Mouse (Mus musculus): ENCODE data around the gene Pkp3. TPM values are rescaled to one million over a fixed set of nuclear protein-coding genes. Genes with fewer than 3 reads are reported as not detected.

Gene Pkp3
- total RNA-seq, 2 experiments from 2014 or later, result not detected

DNA sequence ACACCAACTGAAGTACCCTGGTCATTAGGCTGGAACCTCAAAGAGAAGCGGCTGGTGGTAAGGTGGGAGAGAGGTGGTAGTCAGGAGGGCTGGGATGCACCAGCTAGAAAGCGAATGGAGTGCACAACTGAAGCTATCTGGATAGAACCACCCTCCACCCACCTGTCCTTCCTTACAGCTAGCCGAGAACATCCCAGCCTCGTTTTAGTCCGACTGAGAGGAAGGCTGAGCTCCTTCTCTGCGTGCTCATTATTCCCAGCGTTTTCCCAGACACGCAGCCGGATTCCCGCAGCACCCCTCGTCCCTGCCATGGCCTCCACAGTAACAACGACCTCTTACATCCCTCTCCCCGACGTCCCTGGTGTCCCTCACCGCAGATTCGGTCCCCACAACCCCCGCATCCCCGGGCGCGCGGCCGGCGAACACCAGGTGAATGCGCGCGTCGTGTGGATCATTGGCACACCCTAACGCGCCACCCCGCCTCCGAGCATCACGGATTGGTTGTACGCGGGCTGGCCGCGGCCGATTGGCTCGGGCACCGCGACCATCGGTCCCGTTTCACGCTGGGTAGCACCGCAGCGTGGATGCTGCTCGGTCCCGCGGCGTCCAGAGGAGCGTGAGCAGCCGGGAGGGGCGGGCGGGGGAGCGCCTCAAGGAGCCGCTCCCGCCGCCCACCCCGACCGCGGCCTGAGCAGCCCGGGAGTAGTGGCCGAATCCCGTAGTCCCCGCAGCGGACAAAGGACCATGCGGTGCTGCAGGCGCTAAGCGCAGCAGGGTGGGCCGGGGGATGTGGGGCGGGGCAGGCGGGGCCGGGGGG, 17.4 kb upstream of the Pkp3 start, which contains the start of gene B4galnt4:
Gene B4galnt4, plus strand, starts transcription at position 679 of the 817 bp plus-strand sequence.
- H3K27ac ChIP-seq, result no peak within 1 kb of the TSS
- H3K4me3 ChIP-seq, result peak within 1 kb of the TSS; percentile 70
- TF ChIP-seq CTCF (IDR thresholded peaks at IDR 0.05), result no peak
- peak; percentile 76 for DNase-seq
- intact Hi-C loops (cut with DNase I), result no loop called here

DNA sequence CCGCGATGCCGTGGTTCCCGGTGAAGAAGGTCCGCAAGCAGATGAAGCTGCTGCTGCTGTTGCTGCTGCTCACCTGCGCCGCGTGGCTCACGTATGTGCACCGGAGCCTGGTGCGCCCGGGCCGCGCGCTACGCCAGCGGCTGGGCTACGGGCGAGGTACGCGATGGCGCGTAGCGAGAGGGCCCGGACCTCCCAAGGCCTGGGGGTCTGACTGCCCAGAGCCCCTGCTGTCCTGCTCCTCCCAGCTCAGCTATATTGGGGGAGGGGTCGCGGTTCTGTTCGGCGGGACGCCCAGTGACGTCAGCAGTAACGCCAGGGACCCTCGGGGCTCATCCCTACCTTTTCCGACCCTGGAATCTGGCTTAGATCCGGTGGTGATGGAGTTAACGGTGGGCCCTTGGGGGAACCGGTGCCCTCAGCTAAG, 16.7 kb upstream of the Pkp3 start:
- TF ChIP-seq CTCF (IDR thresholded peaks at IDR 0.05), result no peak
- Histone ChIP-seq H3K27ac (no peak overlapping the region), H3K4me3 (peak overlapping the region; percentile 70)
- DNase-seq, result no peak
- intact Hi-C loops (cut with DNase I), result no loop called here

- DNase-seq, result no peak
- no peak overlapping the region for H3K27ac ChIP-seq
- no peak overlapping the region for H3K4me3 ChIP-seq
- intact Hi-C loops (cut with DNase I), result no loop called here
- no peak for TF ChIP-seq CTCF (IDR thresholded peaks at IDR 0.05)
Measured at GRCm38 (mm10) chr7:141062525-141062924, 15.5 kb upstream of the Pkp3 start.

GRCm38 (mm10) chr7:141063353-141063752, 14.7 kb upstream of the Pkp3 start:
- Histone ChIP-seq H3K27ac (no peak overlapping the region), H3K4me3 (no peak overlapping the region)
- no peak for DNase-seq
- intact Hi-C loops (cut with DNase I), result no loop called here
- no peak for TF ChIP-seq CTCF (IDR thresholded peaks at IDR 0.05)

GRCm38 (mm10) chr7:141064175-141064574, 13.8 kb upstream of the Pkp3 start:
- Histone ChIP-seq H3K27ac (no peak overlapping the region), H3K4me3 (no peak overlapping the region)
- TF ChIP-seq CTCF (IDR thresholded peaks at IDR 0.05), result no peak
- intact Hi-C loops (cut with DNase I), result no loop called here
- no peak for DNase-seq

DNA sequence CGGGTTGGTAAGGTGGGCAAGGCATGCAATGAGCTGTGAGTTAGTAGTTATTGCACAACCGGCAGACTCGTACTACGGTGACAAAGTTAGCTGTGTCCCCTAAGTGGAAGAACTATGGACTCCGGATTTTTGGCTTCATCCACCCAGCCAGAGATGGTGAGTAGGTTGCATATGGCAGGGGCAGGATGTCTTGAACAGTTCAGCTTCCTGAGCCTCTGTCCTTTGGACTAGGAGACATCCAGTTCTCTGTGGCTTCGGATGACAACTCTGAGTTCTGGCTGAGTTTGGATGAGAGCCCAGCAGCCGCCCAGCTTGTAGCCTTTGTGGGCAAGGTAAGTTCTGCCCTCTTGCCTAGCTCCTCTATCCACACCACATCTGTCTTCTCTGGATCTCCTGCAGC, 13.4 kb upstream of the Pkp3 start:
- intact Hi-C loops (cut with DNase I), result no loop called here

GRCm38 (mm10) chr7:141068351-141068750, 9.7 kb upstream of the Pkp3 start:
- intact Hi-C loops (cut with DNase I), result no loop called here
- no peak overlapping the region for H3K27ac ChIP-seq
- no peak overlapping the region for H3K4me3 ChIP-seq
- TF ChIP-seq CTCF (IDR thresholded peaks at IDR 0.05), result no peak
- DNase-seq, result no peak

More for the DNA sequence above, 13.4 kb upstream of the Pkp3 start:
- DNase-seq, result no peak
- H3K27ac ChIP-seq, result no peak overlapping the region
- no peak for TF ChIP-seq CTCF (IDR thresholded peaks at IDR 0.05)
- no peak overlapping the region for H3K4me3 ChIP-seq

DNA sequence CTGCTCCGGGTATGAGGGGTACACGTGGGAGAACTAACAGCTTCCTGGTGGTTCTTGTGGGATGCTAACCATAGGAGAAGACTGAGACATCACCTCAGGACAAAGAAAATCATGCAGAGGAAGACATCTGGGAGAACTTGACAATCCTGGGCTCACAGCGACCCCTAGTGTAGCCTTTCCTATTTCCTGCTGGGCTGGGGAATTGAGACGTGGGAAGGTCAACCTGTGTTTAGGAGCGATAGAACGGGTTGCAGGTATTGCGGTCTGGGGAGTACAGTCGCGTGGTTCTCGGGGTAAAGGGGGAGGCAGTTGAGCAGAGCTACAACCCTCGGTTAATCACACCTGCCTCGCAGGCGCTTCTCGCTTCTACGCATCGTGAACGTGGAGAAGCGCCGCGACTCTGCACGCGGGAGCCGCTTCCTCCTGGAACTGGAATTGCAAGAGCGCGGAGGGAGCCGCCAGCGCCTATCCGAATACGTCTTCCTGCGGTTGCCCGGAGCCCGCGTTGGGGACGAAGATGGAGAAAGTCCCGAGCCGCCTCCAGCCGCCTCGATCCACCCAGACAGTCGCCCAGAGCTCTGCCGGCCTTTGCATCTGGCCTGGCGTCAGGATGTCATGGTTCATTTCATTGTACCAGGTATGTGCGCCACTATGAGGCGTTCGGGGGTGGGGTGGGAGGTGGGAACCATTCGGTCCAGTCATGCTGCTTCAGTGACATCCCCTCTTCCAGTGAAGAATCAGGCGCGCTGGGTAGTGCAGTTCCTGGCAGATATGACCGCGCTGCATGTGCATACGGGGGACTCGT, 7.8 kb upstream of the Pkp3 start:
- Histone ChIP-seq H3K27ac (no peak overlapping the region), H3K4me3 (peak overlapping the region; percentile 61)
- TF ChIP-seq CTCF (IDR thresholded peaks at IDR 0.05), result peak; percentile 74
- DNase-seq, result peak; percentile 70
- intact Hi-C loops (cut with DNase I), result loop anchor here (5.0 kb wide), 1 partner anchor 107 kb away; no protein-coding TSS in a partner anchor

GRCm38 (mm10) chr7:141072017-141072745, 5.8 kb upstream of the Pkp3 start:
- no peak overlapping the region for H3K4me3 ChIP-seq
- DNase-seq, result no peak
- H3K27ac ChIP-seq, result no peak overlapping the region
- intact Hi-C loops (cut with DNase I), result loop anchor here (5.0 kb wide), 1 partner anchor 105 kb away; no protein-coding TSS in a partner anchor
- TF ChIP-seq CTCF (IDR thresholded peaks at IDR 0.05), result peak; percentile 62

DNA sequence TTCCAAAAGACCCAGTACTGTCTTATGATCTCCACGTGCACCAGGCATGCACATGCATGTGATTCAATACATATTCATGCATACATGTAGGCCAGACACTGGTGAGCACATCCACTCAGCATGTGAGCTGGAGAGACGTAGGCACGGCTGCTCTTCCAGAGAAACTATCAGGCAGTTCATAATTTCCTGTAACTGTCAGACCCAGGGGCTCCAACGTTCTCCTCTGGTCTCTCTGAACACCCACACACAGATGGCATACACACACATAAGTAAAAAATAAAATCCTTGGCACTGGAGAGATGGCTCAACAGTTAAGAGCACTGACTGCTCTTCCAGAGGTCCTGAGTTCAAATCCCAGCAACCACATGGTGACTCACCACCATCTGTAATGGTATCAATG, 4.2 kb upstream of the Pkp3 start:
- DNase-seq, result no peak
- H3K4me3 ChIP-seq, result no peak overlapping the region
- no peak overlapping the region for H3K27ac ChIP-seq
- intact Hi-C loops (cut with DNase I), result loop anchor here (5.0 kb wide), 1 partner anchor 104 kb away; no protein-coding TSS in a partner anchor
- TF ChIP-seq CTCF (IDR thresholded peaks at IDR 0.05), result no peak

- Histone ChIP-seq H3K4me3 (no peak overlapping the region), H3K27ac (no peak overlapping the region)
- DNase-seq, result no peak
- TF ChIP-seq CTCF (IDR thresholded peaks at IDR 0.05), result no peak
- intact Hi-C loops (cut with DNase I), result no loop called here
Measured at GRCm38 (mm10) chr7:141078876-141079275, 858 bp downstream of the Pkp3 start.

Data from gastrocnemius, adult 2 months (tissue).